Mouse (Mus musculus) retina, postnatal 7 days (tissue): ENCODE measurements around the gene Tiam1.
A peak's percentile ranks its signal among the peaks of the same experiment; 100 is the strongest.

Experiments
- DNase-seq: peaks from one replicate; pipeline ENCODE4 v3.0.0-alpha.2; 2012; ENCODE audit warnings: low read depth, low spot score

Gene Tiam1

GRCm38 (mm10) chr16:90143760-90144516 is at the start of gene Tiam1:
Gene Tiam1 (minus strand): TSS chr16:90143769.
- DNase-seq = peak; percentile 92

GRCm38 (mm10) chr16:90191289-90191688 is 47.7 kb upstream of the Tiam1 start:
- DNase-seq = no peak

GRCm38 (mm10) chr16:90187453-90187852 is 43.9 kb upstream of the Tiam1 start:
- no peak for DNase-seq

- DNase-seq = peak; percentile 65
Observed at GRCm38 (mm10) chr16:90185928-90186588, 42.5 kb upstream of the Tiam1 start.

GRCm38 (mm10) chr16:90184135-90184534 is 40.6 kb upstream of the Tiam1 start:
- DNase-seq = no peak

GRCm38 (mm10) chr16:90181673-90182072 is 38.1 kb upstream of the Tiam1 start:
- DNase-seq = no peak

- DNase-seq = no peak
Observed at GRCm38 (mm10) chr16:90180975-90181374, 37.4 kb upstream of the Tiam1 start.

- no peak for DNase-seq
Observed at GRCm38 (mm10) chr16:90179892-90180291, 36.3 kb upstream of the Tiam1 start.

GRCm38 (mm10) chr16:90178404-90178803 is 34.8 kb upstream of the Tiam1 start:
- DNase-seq = no peak

- DNase-seq = no peak
Observed at GRCm38 (mm10) chr16:90177425-90177824, 33.9 kb upstream of the Tiam1 start.

GRCm38 (mm10) chr16:90176472-90176871 is 32.9 kb upstream of the Tiam1 start:
- DNase-seq = no peak

GRCm38 (mm10) chr16:90171416-90171815 is 27.8 kb upstream of the Tiam1 start:
- DNase-seq = no peak

- no peak for DNase-seq
Observed at GRCm38 (mm10) chr16:90170676-90171075, 27.1 kb upstream of the Tiam1 start.

GRCm38 (mm10) chr16:90169863-90170630 is 26.5 kb upstream of the Tiam1 start:
- DNase-seq = no peak

GRCm38 (mm10) chr16:90167646-90168045 is 24.1 kb upstream of the Tiam1 start:
- DNase-seq = peak; percentile 70

- DNase-seq = no peak
Observed at GRCm38 (mm10) chr16:90165435-90165834, 21.9 kb upstream of the Tiam1 start.

- no peak for DNase-seq
Observed at GRCm38 (mm10) chr16:90164942-90165341, 21.4 kb upstream of the Tiam1 start.

GRCm38 (mm10) chr16:90155080-90155479 is 11.5 kb upstream of the Tiam1 start:
- DNase-seq = no peak

- no peak for DNase-seq
Observed at GRCm38 (mm10) chr16:90150820-90151219, 7.3 kb upstream of the Tiam1 start.

- DNase-seq = no peak
Observed at GRCm38 (mm10) chr16:90150126-90150525, 6.6 kb upstream of the Tiam1 start.

GRCm38 (mm10) chr16:90149335-90149734 is 5.8 kb upstream of the Tiam1 start:
- DNase-seq = no peak

GRCm38 (mm10) chr16:90145244-90145643 is 1.7 kb upstream of the Tiam1 start:
- no peak for DNase-seq
